Mouse (Mus musculus) limb, embryonic 14.5 days (tissue): ENCODE measurements around the gene Trex2. TPM values are rescaled to one million over a fixed set of nuclear protein-coding genes. Genes with fewer than 3 reads are reported as not detected.

ENCODE experiments used
- ATAC-seq: fragments of 200-750 bp; cut with Nextera tagmentation; 2 replicates; pipeline ENCODE4 v1.8.0; 2017; ENCODE audit warnings: low read depth, moderate number of reproducible peaks, moderate TSS enrichment; ENCODE audit not compliant: low FRiP score
- DNase-seq: peaks from one replicate; pipeline ENCODE4 v3.0.0-alpha.2; 2015; ENCODE audit warnings: low spot score
- H3K27ac ChIP-seq: fragments of 300-500 bp; sonication (generic); replicated peaks from 2 replicates; pipeline ENCODE4 v1.5.1; 2014; ENCODE audit warnings: low read depth, mild to moderate bottlenecking, low read length, moderate library complexity, mixed read lengths
- H3K27me3 ChIP-seq: fragments of 300-500 bp; sonication (generic); 2 replicates; pipeline ENCODE4 v1.6.1; 2014; ENCODE audit warnings: low read length, mixed read lengths; ENCODE audit not compliant: control insufficient read depth, insufficient read depth
- H3K36me3 ChIP-seq: fragments of 300-500 bp; sonication (generic); 2 replicates; pipeline ENCODE4 v1.6.1; 2014; ENCODE audit warnings: mild to moderate bottlenecking, low read length, moderate library complexity, mixed read lengths; ENCODE audit not compliant: control insufficient read depth, insufficient read depth
- H3K4me1 ChIP-seq: fragments of 300-500 bp; sonication (generic); 2 replicates; pipeline ENCODE4 v1.6.1; 2014; ENCODE audit warnings: antibody characterized with exemption, low read length, mixed read lengths; ENCODE audit not compliant: control insufficient read depth, insufficient read depth
- H3K4me2 ChIP-seq: fragments of 300-500 bp; sonication (generic); replicated peaks from 2 replicates; pipeline ENCODE4 v1.6.1; 2014; ENCODE audit warnings: low read depth, mild to moderate bottlenecking, low read length, moderate library complexity; ENCODE audit not compliant: severe bottlenecking
- H3K4me3 ChIP-seq: fragments of 300-500 bp; sonication (generic); replicated peaks from 2 replicates; pipeline ENCODE4 v1.5.1; 2014; ENCODE audit warnings: low read length
- H3K9ac ChIP-seq: fragments of 300-500 bp; sonication (generic); 2 replicates; pipeline ENCODE4 v1.6.1; 2014; ENCODE audit warnings: mild to moderate bottlenecking, low read depth, low read length, moderate library complexity; ENCODE audit not compliant: severe bottlenecking
- H3K9me3 ChIP-seq: fragments of 300-500 bp; sonication (generic); 2 replicates; pipeline ENCODE4 v1.6.1; 2016; ENCODE audit warnings: low read length; ENCODE audit not compliant: control insufficient read depth
- POLR2A ChIP-seq: fragments of 200-500 bp; IDR thresholded peaks from 2 replicates; pipeline ENCODE4 v1.8.0; 2012; ENCODE audit warnings: inconsistent platforms, mild to moderate bottlenecking, moderate library complexity, borderline replicate concordance; ENCODE audit not compliant: insufficient read depth, insufficient read length; ENCODE audit errors: extremely low read depth
- WGBS: fragments of 180-500 bp; shearing (Covaris S2); extraction: QIAGEN DNeasy Blood & Tissue Kit; methylation state at CpG from one replicate; pipeline ENCODE4 v1.1.7; 2014; 5-methylcytosine and 5-hydroxymethylcytosine counted together
- polyA plus RNA-seq, 2 experiments: library from polyadenylated mRNA; depleted of rRNA in 1 of 2; stranded (reverse) in 1 of 2; unstranded in 1 of 2; fragments of >200 nt; fragmentation: Nextera tagmentation in 1 of 2; extraction: Ambion mirVana in 1 of 2; gene quantifications; 2 replicates each; pipeline versions ENCODE4 v1.2.1 to v1.2.3; 2012 to 2014

The Trex2 gene
- polyA plus RNA-seq, 2 experiments: 0.83 to 0.99 TPM

DNA sequence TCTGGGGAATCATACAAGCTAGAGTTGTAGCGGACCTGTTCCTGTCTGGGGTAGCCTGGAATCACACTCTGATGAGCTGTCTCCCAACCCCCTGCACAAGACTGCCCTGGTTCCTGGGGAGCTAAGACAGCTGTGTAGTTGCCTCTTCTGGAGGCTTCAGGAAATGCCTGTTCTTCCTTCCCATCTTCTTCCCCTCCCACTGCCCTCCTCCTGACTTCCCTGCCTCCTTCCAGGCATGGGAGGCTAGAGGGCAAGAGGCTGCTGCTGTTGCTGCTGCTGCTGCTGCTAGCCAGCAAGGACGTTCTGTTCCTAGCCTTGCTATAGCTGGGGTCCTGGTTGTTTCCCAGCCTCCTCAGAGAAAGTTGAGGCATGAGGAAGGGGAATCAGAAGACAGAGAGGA is 45.2 kb upstream of the Trex2 start:
- no peak for TF ChIP-seq POLR2A
- Histone ChIP-seq H3K4me1 (peaks cover 28% of the 10 kb centered on the region), H3K27me3 (no peaks in the 10 kb centered on the region), H3K4me3 (no peak overlapping the region), H3K27ac (peak overlapping the region; percentile 52; the same call in 1 of the 2 replicates), H3K9ac (no peak overlapping the region), H3K36me3 (no peaks in the 10 kb centered on the region), H3K4me2 (no peak overlapping the region), H3K9me3 (no peaks in the 10 kb centered on the region)
- DNase-seq (no peak), ATAC-seq (no peak)
- WGBS: 59% methylated on average over 2 of the region's 2 CpGs

DNA sequence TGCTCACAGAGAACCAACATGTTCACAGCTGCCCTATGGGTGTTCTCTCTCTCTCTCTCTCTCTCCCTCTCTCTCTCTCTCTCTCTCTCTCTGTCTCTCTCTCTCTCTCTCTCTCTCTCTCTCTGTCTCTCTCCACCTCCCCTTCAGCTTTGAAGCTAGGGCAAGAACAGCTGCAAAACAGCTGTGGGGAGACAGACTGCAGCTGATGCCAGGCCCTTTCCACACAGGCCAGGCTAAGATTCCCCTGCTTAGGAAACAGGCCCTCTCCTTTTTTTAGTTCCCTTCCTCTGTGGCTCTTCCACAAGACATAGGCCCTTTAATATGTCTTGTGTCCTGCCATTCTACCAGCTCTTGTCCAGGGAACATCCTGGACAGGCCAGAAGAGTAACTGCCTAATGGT is 44.5 kb upstream of the Trex2 start:
- no peak for DNase-seq
- peaks cover 30% of the 10 kb centered on the region for H3K4me1 ChIP-seq
- H3K9ac ChIP-seq: no peak overlapping the region
- H3K9me3 ChIP-seq: no peaks in the 10 kb centered on the region
- H3K4me3 ChIP-seq: no peak overlapping the region
- H3K36me3 ChIP-seq: no peaks in the 10 kb centered on the region
- ATAC-seq: no peak; the same call in 1 of the 2 replicates
- H3K27ac ChIP-seq: peak overlapping the region; percentile 52; the same call in 1 of the 2 replicates
- no peak for TF ChIP-seq POLR2A
- no peaks in the 10 kb centered on the region for H3K27me3 ChIP-seq
- H3K4me2 ChIP-seq: no peak overlapping the region

DNA sequence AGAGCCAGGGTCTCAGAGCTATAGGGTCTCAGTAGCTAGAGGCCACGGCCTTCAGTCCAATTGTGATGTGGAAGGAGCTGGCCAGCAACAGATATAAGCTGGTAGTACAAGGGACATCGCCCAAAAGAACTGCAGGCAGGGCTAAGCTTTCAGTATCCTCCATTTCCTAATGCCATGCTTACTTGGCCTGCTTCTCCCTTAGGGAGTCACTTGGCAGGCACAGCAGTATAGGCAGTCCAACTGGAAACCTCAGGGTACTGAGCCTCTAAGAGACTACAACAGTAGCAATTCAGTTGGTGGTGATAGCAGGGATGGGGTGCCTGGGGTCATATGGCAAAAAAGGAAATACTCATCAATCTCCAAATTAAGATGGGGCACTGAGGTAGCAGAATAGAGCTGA is 42.4 kb upstream of the Trex2 start:
- DNase-seq (no peak), ATAC-seq (no peak)
- H3K9ac ChIP-seq: no peak overlapping the region
- TF ChIP-seq POLR2A: no peak
- H3K27ac ChIP-seq: no peak overlapping the region
- no peak overlapping the region for H3K4me2 ChIP-seq
- 80% methylated on average over 2 of the region's 2 CpGs for WGBS
- no peaks in the 10 kb centered on the region for H3K9me3 ChIP-seq
- no peak overlapping the region for H3K4me3 ChIP-seq
- H3K27me3 ChIP-seq: no peaks in the 10 kb centered on the region
- peaks cover 19% of the 10 kb centered on the region for H3K4me1 ChIP-seq
- H3K36me3 ChIP-seq: no peaks in the 10 kb centered on the region

DNA sequence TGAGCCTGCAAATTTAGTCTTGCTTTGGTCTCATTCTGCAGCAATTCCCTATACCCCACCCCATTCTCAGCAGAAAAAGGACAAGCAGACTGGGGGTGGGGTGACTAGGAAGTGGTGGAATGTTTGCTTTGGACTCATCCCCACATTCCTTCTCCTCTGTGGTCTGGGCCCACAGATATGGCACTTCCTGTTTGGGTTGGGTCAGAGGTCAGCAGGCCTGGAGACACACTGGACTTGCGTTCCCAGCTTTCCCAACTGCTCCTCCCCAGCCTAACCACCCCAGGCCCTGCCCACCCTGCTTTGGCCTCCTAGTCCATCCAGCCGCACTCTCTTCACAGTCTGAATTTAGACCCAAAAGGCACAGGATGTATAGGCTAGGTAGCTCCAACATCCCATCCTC is 41.5 kb upstream of the Trex2 start:
- ATAC-seq: no peak
- Histone ChIP-seq H3K9ac (no peak overlapping the region), H3K27ac (peak overlapping the region; percentile 58; the same call in 1 of the 2 replicates), H3K4me3 (no peak overlapping the region), H3K27me3 (no peaks in the 10 kb centered on the region), H3K4me2 (no peak overlapping the region), H3K9me3 (no peaks in the 10 kb centered on the region), H3K4me1 (peaks cover 19% of the 10 kb centered on the region), H3K36me3 (no peaks in the 10 kb centered on the region)
- no peak for TF ChIP-seq POLR2A
- DNase-seq: peak; percentile 40
- 63% methylated on average over 2 of the region's 2 CpGs for WGBS

DNA sequence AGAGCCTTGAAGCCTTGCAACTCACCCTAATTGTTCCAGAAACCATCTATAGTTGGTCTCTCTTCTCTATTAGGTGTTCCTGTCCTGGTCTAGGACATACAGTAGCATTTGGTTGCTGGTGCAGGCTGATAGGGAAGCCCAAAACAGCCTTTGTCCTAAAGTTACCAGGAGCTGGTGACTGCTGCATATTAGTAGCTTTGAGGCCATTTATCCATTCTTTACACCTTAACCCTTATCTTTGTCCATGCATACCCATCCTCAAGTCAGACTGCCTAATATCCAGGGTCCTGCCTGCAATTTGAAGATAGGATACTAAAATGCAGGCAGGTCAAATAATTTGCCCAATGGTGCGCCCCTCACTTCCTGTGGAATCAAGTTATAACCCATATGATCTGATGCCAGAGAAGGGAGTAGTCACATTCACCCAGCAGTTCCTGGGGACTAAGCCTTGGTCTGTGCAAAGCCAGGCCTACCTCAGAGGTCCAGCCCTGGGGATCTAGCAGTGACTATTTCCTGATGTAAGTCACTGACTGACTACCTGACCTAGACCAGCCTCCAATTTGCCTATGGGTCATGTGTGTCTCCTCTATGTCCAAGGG is 40.6 kb upstream of the Trex2 start:
- Histone ChIP-seq H3K27me3 (no peaks in the 10 kb centered on the region), H3K9me3 (no peaks in the 10 kb centered on the region), H3K4me2 (no peak overlapping the region), H3K9ac (no peak overlapping the region), H3K4me3 (no peak overlapping the region), H3K27ac (no peak overlapping the region), H3K4me1 (peaks cover 19% of the 10 kb centered on the region), H3K36me3 (no peaks in the 10 kb centered on the region)
- DNase-seq: no peak
- WGBS: 80% methylated on average over 1 of the region's 1 CpGs
- no peak for TF ChIP-seq POLR2A
- no peak for ATAC-seq
